Mouse (Mus musculus) ES-Bruce4 (cell line): ENCODE data around the gene Zfyve21.

ENCODE experiments used
- CTCF ChIP-seq: IDR thresholded peaks from one replicate; pipeline ENCODE4 v1.8.1; 2011; ENCODE audit warnings: low read depth, low read length
- EP300 ChIP-seq: IDR thresholded peaks from 2 replicates; pipeline ENCODE4 v1.6.1; 2011; ENCODE audit warnings: low read depth, low read length; ENCODE audit not compliant: insufficient read depth
- POLR2A ChIP-seq: IDR thresholded peaks from one replicate; pipeline ENCODE4 v1.8.1; 2011; ENCODE audit warnings: low read length; ENCODE audit not compliant: insufficient read depth

GRCm38 (mm10) chr12:111842565-111843433 lies 28.8 kb downstream of the Zfyve21 start:
- TF ChIP-seq CTCF (no peak), POLR2A (no peak), EP300 (no peak)
